Mouse (Mus musculus): Measurements from ENCODE around the gene Arid4a.

GRCm38 (mm10) chr12:71030722-71031121 is 14.9 kb downstream of the Arid4a start:
- TF ChIP-seq CTCF (IDR thresholded peaks at IDR 0.05), result no peak
- TF ChIP-seq EP300 (IDR thresholded peaks at IDR 0.05), result no peak

All from lung, postnatal 0 days (tissue).